In the genomic region with DNA sequence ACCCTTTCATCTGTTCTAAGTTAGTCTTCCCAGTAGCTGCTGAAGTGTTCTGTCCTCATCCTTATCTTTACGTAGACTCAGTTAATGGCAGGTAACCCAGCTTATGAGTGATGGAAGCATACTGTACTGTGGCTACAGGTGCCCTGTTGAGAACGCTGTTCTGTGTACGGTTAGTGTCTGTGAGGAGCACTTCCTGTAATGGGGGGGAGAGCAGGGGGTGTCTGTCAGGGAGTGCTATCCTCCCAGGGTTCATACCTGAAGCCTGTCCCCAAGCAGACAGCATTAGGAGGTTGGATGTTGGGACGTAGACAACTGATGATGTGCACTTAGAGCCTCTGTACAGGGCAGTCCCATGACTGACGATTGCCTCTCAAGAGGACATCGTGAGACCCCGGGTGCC, we compare ENCODE assay signal across 13 mouse cellular contexts. TPM values are rescaled to one million over a fixed set of nuclear protein-coding genes. Genes with fewer than 3 reads are reported as not detected.
DNase-seq lines count a peak whose midpoint lies in the region; ATAC-seq lines count a peak whose summit lies in the region.
"Had no signal": no experiment of that assay in that cellular context is flagged by ENCODE, and none has a peak within 500 bp of the region (broad histone marks: within the 10 kb centered on the region; RNA-seq: fewer than 3 reads in every experiment).

No protein-coding gene starts in this region.

- no peaks in the 10 kb centered on the region for H3K36me3 ChIP-seq in heart, embryonic 15.5 days
- H3K36me3 ChIP-seq in liver, embryonic 16.5 days (ENCODE audit: control insufficient read depth, insufficient read depth): no peaks in the 10 kb centered on the region
- no peaks in the 10 kb centered on the region for H3K36me3 ChIP-seq in hindbrain, embryonic 16.5 days (ENCODE audit: control insufficient read depth, insufficient read depth, low read length)
- H3K36me3 ChIP-seq: forebrain, embryonic 15.5 days had no signal

- WGBS in heart, embryonic 15.5 days: 49% methylated on average over 7 of the region's 7 CpGs
- WGBS in liver, embryonic 16.5 days (ENCODE audit: insufficient replicate concordance): 47% methylated on average over 7 of the region's 7 CpGs
- 91% methylated on average over 7 of the region's 7 CpGs for WGBS in hindbrain, embryonic 16.5 days

- H3K27ac ChIP-seq in heart, embryonic 15.5 days: 0 out of 2 replicates have a peak overlapping the region, but pooled peaks have one; percentile 22
- H3K27ac ChIP-seq in liver, embryonic 16.5 days (ENCODE audit: low read length): peak overlapping the region; percentile 25; the same call in 1 of the 2 replicates
- no peak overlapping the region for H3K27ac ChIP-seq in hindbrain, embryonic 16.5 days (ENCODE audit: low read depth, low read length)
- H3K27ac ChIP-seq: forebrain, embryonic 15.5 days; hindbrain, embryonic 14.5 days had no signal

- no peak for DNase-seq in heart, postnatal 14 days
- peak; percentile 24 to 30 for DNase-seq in B cell, adult 2 months
- DNase-seq in T-cell, adult 2 months (ENCODE audit: low spot score): peak; percentile 3
- no peak for DNase-seq in cerebellum, adult 18-20 months
- DNase-seq in urinary bladder, postnatal 4 days (ENCODE audit: low spot score in 2 of 2): no peak
- DNase-seq: left cerebral cortex, postnatal 4 days had no signal

- H3K27me3 ChIP-seq in heart, embryonic 15.5 days: no peaks in the 10 kb centered on the region
- no peaks in the 10 kb centered on the region for H3K27me3 ChIP-seq in liver, embryonic 16.5 days (ENCODE audit: control insufficient read depth, insufficient read depth, low read depth, low read length)
- H3K27me3 ChIP-seq in hindbrain, embryonic 16.5 days (replicated peaks; ENCODE audit: control insufficient read depth, insufficient read depth, low read length): no peaks in the 10 kb centered on the region
- H3K27me3 ChIP-seq: forebrain, embryonic 15.5 days; Patski had no signal

- ATAC-seq in heart, embryonic 15.5 days (replicated peaks; ENCODE audit: insufficient number of reproducible peaks, insufficient read depth, low FRiP score, low read depth): no peak
- no peak for ATAC-seq in liver, embryonic 16.5 days (ENCODE audit: low read depth)
- ATAC-seq in hindbrain, embryonic 16.5 days: no peak
- ATAC-seq: forebrain, embryonic 15.5 days; midbrain, embryonic 16.5 days; Patski had no signal

- H3K4me2 ChIP-seq in heart, embryonic 15.5 days: peak overlapping the region; percentile 21; the same call in 1 of the 2 replicates
- no peak overlapping the region for H3K4me2 ChIP-seq in liver, embryonic 16.5 days (ENCODE audit: low read depth, low read length)
- H3K4me2 ChIP-seq in hindbrain, embryonic 16.5 days (ENCODE audit: low read length): no peak overlapping the region
- H3K4me2 ChIP-seq: forebrain, embryonic 15.5 days; hindbrain, embryonic 14.5 days had no signal

- intact Hi-C loops in heart, postnatal 14 days (cut with DNase I): no loop called here

- no peak overlapping the region for H3K9ac ChIP-seq in heart, embryonic 15.5 days
- H3K9ac ChIP-seq in liver, embryonic 16.5 days (ENCODE audit: low read depth, low read length): 0 out of 2 replicates have a peak overlapping the region, but pooled peaks have one; percentile 11
- H3K9ac ChIP-seq in hindbrain, embryonic 16.5 days (ENCODE audit: low read depth, low read length): no peak overlapping the region
- H3K9ac ChIP-seq: forebrain, embryonic 15.5 days; hindbrain, embryonic 14.5 days had no signal

- no peak overlapping the region for H3K4me3 ChIP-seq in heart, embryonic 15.5 days
- H3K4me3 ChIP-seq in liver, embryonic 16.5 days (ENCODE audit: low read depth, low read length): no peak overlapping the region
- no peak overlapping the region for H3K4me3 ChIP-seq in hindbrain, embryonic 16.5 days (ENCODE audit: low read length)
- H3K4me3 ChIP-seq: forebrain, embryonic 15.5 days had no signal

- no peaks in the 10 kb centered on the region; the same call in 1 of the 2 replicates for H3K9me3 ChIP-seq in heart, embryonic 15.5 days (replicated peaks)
- no peaks in the 10 kb centered on the region for H3K9me3 ChIP-seq in liver, embryonic 16.5 days (replicated peaks; ENCODE audit: control insufficient read depth, low read length)
- H3K9me3 ChIP-seq in hindbrain, embryonic 16.5 days (ENCODE audit: control insufficient read depth, low read length): no peaks in the 10 kb centered on the region; the same call in 1 of the 2 replicates
- H3K9me3 ChIP-seq: forebrain, embryonic 15.5 days had no signal

- peaks cover 53% of the 10 kb centered on the region for H3K4me1 ChIP-seq in heart, embryonic 15.5 days (replicated peaks)
- peaks cover 36% of the 10 kb centered on the region for H3K4me1 ChIP-seq in liver, embryonic 16.5 days (ENCODE audit: control insufficient read depth, low read depth, low read length)
- H3K4me1 ChIP-seq in hindbrain, embryonic 16.5 days (ENCODE audit: control insufficient read depth, insufficient read depth, low read depth, low read length): no peaks in the 10 kb centered on the region
- H3K4me1 ChIP-seq: forebrain, embryonic 15.5 days had no signal

RNA-seq across cellular contexts. Expression of a gene that starts 18.6 kb away (rescaled TPM):
- polyA plus RNA-seq in heart, embryonic 15.5 days (2015; fragmentation: Nextera tagmentation; extraction: Ambion mirVana): 2.0 and 2.1 TPM in 2 replicates
- total RNA-seq in heart, postnatal 14 days (2021): 1 to 10 TPM; 3.4 to 4.1 TPM
- 0.93 and 1.0 TPM in 2 replicates for polyA plus RNA-seq in liver, embryonic 16.5 days (2015; fragmentation: Nextera tagmentation; extraction: Ambion mirVana)
- 3.6 and 4.1 TPM in 2 replicates for polyA plus RNA-seq in hindbrain, embryonic 16.5 days (2015; fragmentation: Nextera tagmentation; extraction: Ambion mirVana)

Comparison
In these comparisons a context has a peak if more than half of its experiments do, and no peak if none do; other contexts are left out.
1. DNase-seq: peak in B cell, adult 2 months (2 of 2) and T-cell, adult 2 months (single experiment); none in heart, postnatal 14 days (0 of 2), cerebellum, adult 18-20 months (0 of 2) and urinary bladder, postnatal 4 days (0 of 2).